Mouse (Mus musculus): ENCODE results near the gene Sft2d2.

Sft2d2 gene

GRCm38 (mm10) chr1:165132187-165132877 is 61.9 kb downstream of the Sft2d2 start:
- peak; percentile 56 to 72 for DNase-seq

GRCm38 (mm10) chr1:165129573-165129972 is 64.7 kb downstream of the Sft2d2 start:
- DNase-seq = no peak

Data from cerebellum, adult 18-20 months (tissue).